Mouse (Mus musculus): ENCODE data around the gene Alkbh6. TPM values are rescaled to one million over a fixed set of nuclear protein-coding genes. Genes with fewer than 3 reads are reported as not detected.

Gene Alkbh6
- total RNA-seq, 1 experiment = 24.5 TPM

DNA sequence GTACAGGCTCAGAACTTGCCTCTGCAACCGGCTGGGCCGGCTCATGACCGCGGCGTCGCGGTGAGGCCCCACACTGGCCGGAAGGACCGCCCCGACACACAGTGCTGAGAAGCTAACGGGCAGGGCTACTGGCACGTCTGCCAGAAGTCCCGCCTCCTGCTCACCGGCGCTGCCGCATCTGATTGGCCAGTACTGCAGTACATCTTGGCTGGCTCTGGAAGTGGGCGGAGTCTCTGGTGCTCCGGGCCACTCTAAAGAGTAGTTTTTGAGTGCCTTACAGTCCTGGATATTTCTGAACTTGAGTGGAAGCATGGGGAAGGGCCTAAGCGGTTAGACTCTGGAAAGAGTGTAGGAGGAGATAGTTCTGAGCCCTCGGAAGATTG, 13.8 kb downstream of the Alkbh6 start:
- in situ Hi-C loops (cut with MboI; ENCODE audit: low sequenced_read_pairs in 2 of 2, unreplicated experiment in 2 of 2) = no loop called here
- Histone ChIP-seq H3K9ac (ENCODE audit: insufficient read depth, low read depth, low read length, poor library complexity, severe bottlenecking) (peak overlapping the region; percentile 84), H3K9me3 (ENCODE audit: control insufficient read depth, insufficient read depth, low read depth, low read length) (no peaks in the 10 kb centered on the region), H3K4me3 (ENCODE audit: insufficient read depth in 1 of 2, low read depth in 1 of 2, low read length in 2 of 2, poor library complexity in 1 of 2, severe bottlenecking in 1 of 2) (peak overlapping the region; percentile 92 to 98), H3K4me1 (ENCODE audit: control insufficient read depth in 2 of 2, insufficient read depth in 2 of 2, low read length in 2 of 2, poor library complexity in 1 of 2) (peaks cover 3 to 4% of the 10 kb centered on the region in 2 experiments; a peak in 2 of 4 replicates), H3K36me3 (ENCODE audit: control insufficient read depth, insufficient read depth, low read length, poor library complexity, severe bottlenecking) (peaks cover 3% of the 10 kb centered on the region; the same call in 1 of the 2 replicates), H3K27ac (ENCODE audit: insufficient read depth, low read depth, low read length, poor library complexity, severe bottlenecking) (peak overlapping the region; percentile 56; the same call in 1 of the 2 replicates)
- TF ChIP-seq MAFK (IDR thresholded peaks at IDR 0.05; ENCODE audit: insufficient read depth, low read depth, low read length) (no peak), CHD2 (IDR thresholded peaks at IDR 0.05; ENCODE audit: low read depth, low read length) (peak; percentile 55; the same call in 1 of the 2 replicates)
- peak; percentile 89 for DNase-seq (ENCODE audit: low read depth, low spot score)

DNA sequence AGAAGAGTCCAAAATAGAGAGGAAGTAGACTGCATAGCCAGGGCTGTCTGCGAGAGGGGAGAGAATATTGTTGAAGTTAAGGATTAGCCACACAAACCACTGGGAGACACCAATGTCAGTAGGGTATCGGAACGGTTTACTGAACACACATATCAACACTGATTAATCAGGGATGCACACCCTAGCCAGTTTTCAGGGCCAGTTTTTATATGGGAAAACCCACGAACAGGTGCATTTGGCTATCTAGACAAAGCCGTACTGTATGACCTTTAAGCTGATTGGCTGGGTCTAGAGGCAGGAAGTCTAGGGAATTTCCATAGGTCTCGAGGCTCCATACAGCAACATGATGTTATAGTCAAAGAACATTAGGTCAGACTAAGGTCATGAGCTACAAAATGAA, 14.3 kb downstream of the Alkbh6 start:
- peaks cover 3 to 4% of the 10 kb centered on the region in 2 experiments; a peak in 2 of 4 replicates for H3K4me1 ChIP-seq (ENCODE audit: control insufficient read depth in 2 of 2, insufficient read depth in 2 of 2, low read length in 2 of 2, poor library complexity in 1 of 2)
- peak overlapping the region; percentile 62 to 98 for H3K4me3 ChIP-seq (ENCODE audit: insufficient read depth in 1 of 2, low read depth in 1 of 2, low read length in 2 of 2, poor library complexity in 1 of 2, severe bottlenecking in 1 of 2)
- no peak for DNase-seq (ENCODE audit: low read depth, low spot score)
- peaks cover 3% of the 10 kb centered on the region; the same call in 1 of the 2 replicates for H3K36me3 ChIP-seq (ENCODE audit: control insufficient read depth, insufficient read depth, low read length, poor library complexity, severe bottlenecking)
- in situ Hi-C loops (cut with MboI; ENCODE audit: low sequenced_read_pairs in 2 of 2, unreplicated experiment in 2 of 2) = no loop called here
- H3K9ac ChIP-seq (ENCODE audit: insufficient read depth, low read depth, low read length, poor library complexity, severe bottlenecking) = peak overlapping the region; percentile 76; the same call in 1 of the 2 replicates
- TF ChIP-seq CHD2 (IDR thresholded peaks at IDR 0.05; ENCODE audit: low read depth, low read length) (no peak), ZNF384 (IDR thresholded peaks at IDR 0.05; ENCODE audit: low read depth, low read length) (no peak), MAFK (IDR thresholded peaks at IDR 0.05; ENCODE audit: insufficient read depth, low read depth, low read length) (no peak), ZC3H11A (IDR thresholded peaks at IDR 0.05; ENCODE audit: borderline replicate concordance, low read depth, low read length) (no peak), HCFC1 (IDR thresholded peaks at IDR 0.05; ENCODE audit: borderline replicate concordance, insufficient read depth, low read length) (no peak)
- H3K27ac ChIP-seq (ENCODE audit: insufficient read depth, low read depth, low read length, poor library complexity, severe bottlenecking) = peak overlapping the region; percentile 56; the same call in 1 of the 2 replicates
- no peaks in the 10 kb centered on the region for H3K9me3 ChIP-seq (ENCODE audit: control insufficient read depth, insufficient read depth, low read depth, low read length)

DNA sequence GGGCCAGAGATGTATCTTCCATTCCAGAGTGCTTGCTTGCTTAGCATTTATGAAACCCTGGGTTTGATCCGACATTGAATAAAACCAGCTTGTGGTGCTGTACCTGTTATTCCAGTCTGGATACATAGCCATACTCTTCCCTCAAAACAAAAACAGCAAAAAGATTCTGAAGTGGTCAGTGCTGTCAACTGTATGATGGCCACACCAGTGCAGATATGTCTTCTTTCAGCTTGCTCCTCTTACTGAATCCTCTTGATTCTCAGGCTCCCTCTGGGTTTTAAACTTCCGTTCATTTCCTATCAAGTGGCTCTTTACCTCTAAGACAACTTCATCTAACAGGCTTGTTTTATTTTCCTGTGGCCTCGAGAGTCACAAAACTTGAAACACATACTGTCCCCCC, 15.3 kb downstream of the Alkbh6 start, which contains the start of gene Sdhaf1:
Gene Sdhaf1, minus strand, starts transcription at position 101 of the 400 bp plus-strand sequence.
- TF ChIP-seq ZNF384 (IDR thresholded peaks at IDR 0.05; ENCODE audit: low read depth, low read length) (no peak), ZC3H11A (IDR thresholded peaks at IDR 0.05; ENCODE audit: borderline replicate concordance, low read depth, low read length) (no peak), CHD2 (IDR thresholded peaks at IDR 0.05; ENCODE audit: low read depth, low read length) (no peak), MAFK (IDR thresholded peaks at IDR 0.05; ENCODE audit: insufficient read depth, low read depth, low read length) (no peak), HCFC1 (IDR thresholded peaks at IDR 0.05; ENCODE audit: borderline replicate concordance, insufficient read depth, low read length) (no peak)
- peaks cover 3% of the 10 kb centered on the region; the same call in 1 of the 2 replicates for H3K36me3 ChIP-seq (ENCODE audit: control insufficient read depth, insufficient read depth, low read length, poor library complexity, severe bottlenecking)
- H3K4me1 ChIP-seq (ENCODE audit: control insufficient read depth in 2 of 2, insufficient read depth in 2 of 2, low read length in 2 of 2, poor library complexity in 1 of 2) = peaks cover 4 to 7% of the 10 kb centered on the region in 2 experiments; a peak in 2 of 4 replicates
- in situ Hi-C loops (cut with MboI; ENCODE audit: low sequenced_read_pairs in 2 of 2, unreplicated experiment in 2 of 2) = no loop called here
- no peaks in the 10 kb centered on the region for H3K9me3 ChIP-seq (ENCODE audit: control insufficient read depth, insufficient read depth, low read depth, low read length)
- H3K4me3 ChIP-seq (ENCODE audit: insufficient read depth in 1 of 2, low read depth in 1 of 2, low read length in 2 of 2, poor library complexity in 1 of 2, severe bottlenecking in 1 of 2) = peak within 1 kb of the TSS; percentile 62 to 98
- peak within 1 kb of the TSS; percentile 56; the same call in 1 of the 2 replicates for H3K27ac ChIP-seq (ENCODE audit: insufficient read depth, low read depth, low read length, poor library complexity, severe bottlenecking)
- no peak for DNase-seq (ENCODE audit: low read depth, low spot score)
- H3K9ac ChIP-seq (ENCODE audit: insufficient read depth, low read depth, low read length, poor library complexity, severe bottlenecking) = peak within 1 kb of the TSS; percentile 76; the same call in 1 of the 2 replicates

DNA sequence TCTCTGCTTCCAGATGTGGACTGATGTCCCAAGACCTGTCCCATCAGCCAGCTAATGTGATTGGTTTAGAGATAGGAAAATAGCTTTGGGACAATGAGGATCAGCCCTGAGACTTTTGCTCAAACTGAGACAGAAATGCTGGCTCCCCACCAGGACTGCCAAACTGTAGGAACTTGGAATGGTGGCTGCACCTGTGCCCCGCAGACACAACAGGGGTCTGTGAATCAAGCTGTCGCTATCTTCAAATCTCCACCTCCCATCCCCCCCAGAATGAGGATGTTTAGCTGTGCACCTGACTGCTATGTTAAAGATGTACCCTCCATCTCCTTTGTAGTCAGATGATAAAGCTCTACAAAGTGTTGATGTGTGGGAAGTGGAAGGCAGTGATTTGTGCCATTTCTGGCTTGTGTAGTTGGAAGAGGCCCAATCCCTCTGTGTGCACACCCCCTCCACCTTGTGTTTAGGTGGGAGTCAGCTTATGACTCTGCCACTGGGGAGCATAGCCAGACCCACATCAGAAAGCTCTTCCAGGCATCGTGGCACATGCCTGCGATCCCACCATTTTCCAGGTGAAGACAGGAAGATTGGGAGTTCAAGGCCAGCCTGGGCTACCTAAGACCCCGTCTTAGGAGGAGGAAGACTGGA, 15.9 kb downstream of the Alkbh6 start:
- no peak overlapping the region for H3K27ac ChIP-seq (ENCODE audit: insufficient read depth, low read depth, low read length, poor library complexity, severe bottlenecking)
- no peak for DNase-seq (ENCODE audit: low read depth, low spot score)
- peaks cover 3% of the 10 kb centered on the region; the same call in 1 of the 2 replicates for H3K36me3 ChIP-seq (ENCODE audit: control insufficient read depth, insufficient read depth, low read length, poor library complexity, severe bottlenecking)
- TF ChIP-seq CHD2 (IDR thresholded peaks at IDR 0.05; ENCODE audit: low read depth, low read length) (no peak), MAFK (IDR thresholded peaks at IDR 0.05; ENCODE audit: insufficient read depth, low read depth, low read length) (no peak), ZNF384 (IDR thresholded peaks at IDR 0.05; ENCODE audit: low read depth, low read length) (no peak), ZC3H11A (IDR thresholded peaks at IDR 0.05; ENCODE audit: borderline replicate concordance, low read depth, low read length) (no peak), HCFC1 (IDR thresholded peaks at IDR 0.05; ENCODE audit: borderline replicate concordance, insufficient read depth, low read length) (no peak)
- in situ Hi-C loops (cut with MboI; ENCODE audit: low sequenced_read_pairs in 2 of 2, unreplicated experiment in 2 of 2) = no loop called here
- peaks cover 4 to 8% of the 10 kb centered on the region in 2 experiments; a peak in 2 of 4 replicates for H3K4me1 ChIP-seq (ENCODE audit: control insufficient read depth in 2 of 2, insufficient read depth in 2 of 2, low read length in 2 of 2, poor library complexity in 1 of 2)
- no peak overlapping the region for H3K4me3 ChIP-seq (ENCODE audit: insufficient read depth in 1 of 2, low read depth in 1 of 2, low read length in 2 of 2, poor library complexity in 1 of 2, severe bottlenecking in 1 of 2)
- no peak overlapping the region for H3K9ac ChIP-seq (ENCODE audit: insufficient read depth, low read depth, low read length, poor library complexity, severe bottlenecking)
- H3K9me3 ChIP-seq (ENCODE audit: control insufficient read depth, insufficient read depth, low read depth, low read length) = no peaks in the 10 kb centered on the region

Measured in ES-E14 (cell line).